Comparison of ENCODE assay signal across 23 mouse cellular contexts in the genomic region with DNA sequence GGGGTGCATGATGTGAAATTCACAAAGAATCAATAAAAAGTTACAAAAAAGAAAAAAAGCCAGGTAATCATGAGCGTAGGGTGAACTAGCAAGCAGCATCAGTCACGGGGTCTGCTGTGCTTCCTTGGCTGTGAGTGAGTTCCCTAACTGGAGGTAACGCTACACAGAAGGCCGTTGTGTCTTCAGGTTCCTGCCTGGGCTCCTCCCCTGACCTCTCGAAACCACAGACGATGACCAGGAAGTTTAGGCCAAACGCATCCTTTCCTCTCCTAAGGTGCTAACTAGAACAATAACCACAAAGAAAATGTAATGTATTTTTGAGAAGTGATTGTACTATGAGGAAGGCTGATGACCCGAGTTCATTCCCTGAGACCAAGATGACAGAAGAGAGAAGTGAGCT.
"Had no signal": no experiment of that assay in that cellular context is flagged by ENCODE, and none has a peak within 500 bp of the region (broad histone marks: within the 10 kb centered on the region; RNA-seq: fewer than 3 reads in every experiment).

No protein-coding gene starts in this region.

- H3K4me2 ChIP-seq: kidney, embryonic 15.5 days; limb, embryonic 12.5 days; limb, embryonic 15.5 days; liver, embryonic 12.5 days; liver, embryonic 15.5 days; midbrain, embryonic 12.5 days; midbrain, embryonic 15.5 days had no signal

- DNase-seq: kidney, adult 8-10 months; kidney, postnatal 10 days; kidney, postnatal 36 days; layer of hippocampus, postnatal 36 days; left cerebral cortex, postnatal 4 days; lung, adult 2 months; lung, postnatal 36 days; right cerebral cortex, adult 18-20 months; right cerebral cortex, postnatal 14 days; right cerebral cortex, postnatal 4 days; thymus, adult 2 months; thymus, postnatal 14 days; thymus, postnatal 4 days had no signal

- H3K4me1 ChIP-seq: kidney, embryonic 15.5 days; limb, embryonic 12.5 days; limb, embryonic 15.5 days; liver, embryonic 12.5 days; midbrain, embryonic 12.5 days; midbrain, embryonic 15.5 days had no signal

- H3K27ac ChIP-seq: kidney, embryonic 15.5 days; limb, embryonic 12.5 days; limb, embryonic 15.5 days; liver, embryonic 12.5 days; liver, embryonic 15.5 days; midbrain, embryonic 12.5 days; midbrain, embryonic 15.5 days; stomach, postnatal 0 days had no signal

- H3K4me3 ChIP-seq: kidney, embryonic 15.5 days; limb, embryonic 12.5 days; limb, embryonic 15.5 days; liver, embryonic 12.5 days; liver, embryonic 15.5 days; midbrain, embryonic 12.5 days; midbrain, embryonic 15.5 days; myocyte had no signal

- H3K9ac ChIP-seq: kidney, embryonic 15.5 days; limb, embryonic 12.5 days; limb, embryonic 15.5 days; liver, embryonic 12.5 days; liver, embryonic 15.5 days; midbrain, embryonic 12.5 days; midbrain, embryonic 15.5 days had no signal

- ATAC-seq: intestine, postnatal 0 days; liver, embryonic 12.5 days; midbrain, embryonic 15.5 days had no signal

- H3K27me3 ChIP-seq: kidney, embryonic 15.5 days; limb, embryonic 12.5 days; limb, embryonic 15.5 days; liver, embryonic 12.5 days; liver, embryonic 15.5 days; midbrain, embryonic 12.5 days; midbrain, embryonic 15.5 days had no signal

- H3K9me3 ChIP-seq: kidney, embryonic 15.5 days; limb, embryonic 12.5 days; limb, embryonic 15.5 days; liver, embryonic 12.5 days; liver, embryonic 15.5 days; midbrain, embryonic 12.5 days; midbrain, embryonic 15.5 days had no signal
